Mouse (Mus musculus) forebrain, postnatal 0 days (tissue): ENCODE measurements at regions not wholly inside any gene's neighbourhood (a gene's known extent, or its start where the extent isn't known, plus 50 kb on each side); places are given as distances from the start of the nearest gene placed in this dataset.

Source experiments
- ATAC-seq: fragments of 200-750 bp; cut with Nextera tagmentation; 2 replicates; pipeline ENCODE4 v1.8.0; 2017; ENCODE audit warnings: mild to moderate bottlenecking, moderate library complexity
- DNase-seq: peaks from one replicate; pipeline ENCODE4 v3.0.0-alpha.2; 2015
- H3K27ac ChIP-seq: fragments of 300-500 bp; sonication (generic); 2 replicates; pipeline ENCODE4 v1.5.1; 2014; ENCODE audit warnings: low read depth, mild to moderate bottlenecking, antibody characterized with exemption, low read length, moderate library complexity, mixed read lengths
- H3K27me3 ChIP-seq: fragments of 300-500 bp; sonication (generic); 2 replicates; pipeline ENCODE4 v1.6.1; 2014; ENCODE audit warnings: mild to moderate bottlenecking, low read length, mixed read lengths; ENCODE audit not compliant: insufficient read depth
- H3K36me3 ChIP-seq: fragments of 300-500 bp; sonication (generic); 2 replicates; pipeline ENCODE4 v1.6.1; 2014; ENCODE audit warnings: mild to moderate bottlenecking, moderate library complexity; ENCODE audit not compliant: insufficient read depth
- H3K4me1 ChIP-seq: fragments of 300-500 bp; sonication (generic); 2 replicates; pipeline ENCODE4 v1.6.1; 2014; ENCODE audit warnings: antibody characterized with exemption; ENCODE audit not compliant: insufficient read depth
- H3K4me2 ChIP-seq: fragments of 300-500 bp; sonication (generic); 2 replicates; pipeline ENCODE4 v1.6.1; 2014; ENCODE audit warnings: low read depth, mild to moderate bottlenecking, moderate library complexity
- H3K4me3 ChIP-seq: fragments of 300-500 bp; sonication (generic); 2 replicates; pipeline ENCODE4 v1.5.1; 2014; ENCODE audit warnings: low read depth, low read length, mixed read lengths
- H3K9ac ChIP-seq: fragments of 300-500 bp; sonication (generic); 2 replicates; pipeline ENCODE4 v1.6.1; 2014; ENCODE audit warnings: mild to moderate bottlenecking
- H3K9me3 ChIP-seq: fragments of 300-500 bp; sonication (generic); 2 replicates; pipeline ENCODE4 v1.6.1; 2016; ENCODE audit warnings: low read length
- CTCF ChIP-seq: sonication (generic); IDR thresholded peaks from 2 replicates; pipeline ENCODE4 v1.5.1; 2016; ENCODE audit warnings: antibody characterized with exemption, control low read depth, low read depth
- WGBS: fragments of 180-500 bp; shearing (Covaris S2); extraction: QIAGEN DNeasy Blood & Tissue Kit; methylation state at CpG from one replicate; pipeline ENCODE4 v1.1.7; 2014; 5-methylcytosine and 5-hydroxymethylcytosine counted together

GRCm38 (mm10) chr10:37613936-37614335 lies 475.2 kb upstream of the Marcks start:
- 81% methylated on average over 1 of the region's 1 CpGs for WGBS
- H3K4me2 ChIP-seq = no peak overlapping the region
- no peaks in the 10 kb centered on the region for H3K4me1 ChIP-seq
- no peak for ATAC-seq
- no peak for TF ChIP-seq CTCF
- H3K36me3 ChIP-seq = no peaks in the 10 kb centered on the region
- H3K9me3 ChIP-seq = no peaks in the 10 kb centered on the region
- no peak for DNase-seq
- H3K9ac ChIP-seq = no peak overlapping the region
- H3K4me3 ChIP-seq = no peak overlapping the region
- H3K27ac ChIP-seq = no peak overlapping the region
- no peaks in the 10 kb centered on the region for H3K27me3 ChIP-seq

- H3K4me3 ChIP-seq = no peak overlapping the region
- H3K4me1 ChIP-seq = no peaks in the 10 kb centered on the region
- H3K9ac ChIP-seq = no peak overlapping the region
- no peaks in the 10 kb centered on the region for H3K27me3 ChIP-seq
- TF ChIP-seq CTCF = no peak
- H3K4me2 ChIP-seq = no peak overlapping the region
- ATAC-seq (no peak), DNase-seq (no peak)
- H3K9me3 ChIP-seq = no peaks in the 10 kb centered on the region
- no peak overlapping the region for H3K27ac ChIP-seq
- 29% methylated on average over 1 of the region's 1 CpGs for WGBS
- no peaks in the 10 kb centered on the region for H3K36me3 ChIP-seq
Observed at GRCm38 (mm10) chr10:37603529-37603928, 464.8 kb upstream of the Marcks start.

- DNase-seq (no peak), ATAC-seq (no peak)
- Histone ChIP-seq H3K4me2 (no peak overlapping the region), H3K27me3 (no peaks in the 10 kb centered on the region), H3K9ac (no peak overlapping the region), H3K4me3 (no peak overlapping the region), H3K27ac (no peak overlapping the region), H3K9me3 (no peaks in the 10 kb centered on the region), H3K4me1 (no peaks in the 10 kb centered on the region), H3K36me3 (no peaks in the 10 kb centered on the region)
- 78% methylated on average over 2 of the region's 2 CpGs for WGBS
- TF ChIP-seq CTCF = no peak
Observed at GRCm38 (mm10) chr10:37602936-37603335, 464.2 kb upstream of the Marcks start.

DNA sequence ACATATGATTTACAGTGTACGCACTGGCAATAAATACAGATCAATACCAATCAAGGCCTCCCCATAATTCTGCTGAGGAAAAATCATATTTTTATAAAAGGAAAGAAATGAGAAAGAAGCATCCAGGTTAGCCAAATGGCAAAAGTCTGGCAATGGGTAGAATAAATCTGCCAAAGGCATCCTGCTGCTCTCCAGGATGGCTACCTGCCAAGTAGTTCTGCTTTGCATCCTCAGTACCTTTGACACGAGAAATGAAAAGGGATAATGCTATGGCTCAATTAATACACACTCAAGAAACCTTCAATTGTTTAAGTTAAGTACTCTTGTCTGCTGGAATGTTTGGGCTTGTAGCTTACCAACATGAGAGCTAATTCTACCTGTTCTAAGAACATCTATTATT lies 451.2 kb upstream of the Marcks start:
- H3K4me2 ChIP-seq = no peak overlapping the region
- ATAC-seq = no peak
- 60% methylated on average over 2 of the region's 2 CpGs for whole genome bisulfite sequencing
- H3K4me1 ChIP-seq = no peaks in the 10 kb centered on the region
- no peaks in the 10 kb centered on the region for H3K27me3 ChIP-seq
- no peaks in the 10 kb centered on the region for H3K9me3 ChIP-seq
- no peaks in the 10 kb centered on the region for H3K36me3 ChIP-seq
- no peak overlapping the region for H3K4me3 ChIP-seq
- DNase-seq = no peak
- no peak overlapping the region for H3K27ac ChIP-seq
- no peak for TF ChIP-seq CTCF
- no peak overlapping the region for H3K9ac ChIP-seq

GRCm38 (mm10) chr10:37589009-37589408 lies 450.3 kb upstream of the Marcks start:
- Histone ChIP-seq H3K4me3 (no peak overlapping the region), H3K4me2 (no peak overlapping the region), H3K9me3 (no peaks in the 10 kb centered on the region), H3K27me3 (no peaks in the 10 kb centered on the region), H3K4me1 (no peaks in the 10 kb centered on the region), H3K36me3 (no peaks in the 10 kb centered on the region), H3K27ac (no peak overlapping the region), H3K9ac (no peak overlapping the region)
- no peak for TF ChIP-seq CTCF
- WGBS = 88% methylated on average over 1 of the region's 1 CpGs
- ATAC-seq (no peak), DNase-seq (no peak)

DNA sequence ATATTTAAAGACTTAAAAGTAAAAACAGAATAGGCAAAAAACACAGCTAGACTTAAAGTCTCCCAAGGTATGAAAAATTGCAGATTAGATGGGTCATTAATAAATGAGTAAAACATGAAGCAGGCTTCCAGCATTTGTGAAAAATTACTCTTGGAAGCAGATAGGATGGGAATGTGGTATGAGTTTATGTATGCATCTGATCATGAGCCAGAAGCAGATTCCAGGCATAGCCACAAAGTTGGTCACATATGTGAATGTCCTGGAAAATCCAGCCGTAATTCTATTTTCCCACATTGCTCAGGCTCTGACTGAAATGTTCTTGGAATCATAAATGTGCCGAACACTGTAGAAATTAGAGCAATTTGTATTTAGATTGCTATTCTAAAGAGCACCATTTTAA lies 432.5 kb upstream of the Marcks start:
- Histone ChIP-seq H3K4me1 (no peaks in the 10 kb centered on the region), H3K36me3 (no peaks in the 10 kb centered on the region), H3K9me3 (no peaks in the 10 kb centered on the region), H3K27ac (no peak overlapping the region), H3K4me2 (no peak overlapping the region), H3K4me3 (no peak overlapping the region), H3K27me3 (no peaks in the 10 kb centered on the region), H3K9ac (no peak overlapping the region)
- WGBS = 81% methylated on average over 2 of the region's 2 CpGs
- TF ChIP-seq CTCF = no peak
- DNase-seq (no peak), ATAC-seq (no peak)

DNA sequence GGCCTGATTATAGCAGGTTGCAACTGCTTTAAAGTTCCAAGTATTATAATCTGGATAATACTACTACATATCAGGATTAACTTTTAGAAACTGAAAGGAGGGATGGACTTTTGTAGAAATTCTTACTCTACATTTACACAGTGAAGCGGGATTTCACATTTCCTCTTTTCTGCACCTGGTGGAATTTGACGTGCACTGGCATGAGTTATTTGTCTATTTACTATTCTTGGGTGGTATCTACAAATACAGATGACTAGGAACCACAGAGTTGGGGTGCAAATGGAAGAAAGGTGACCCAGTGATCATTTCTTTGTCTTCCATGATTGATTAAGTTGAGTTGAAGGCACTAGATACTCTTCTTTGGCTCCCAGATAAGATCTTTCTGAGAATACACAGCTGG lies 423.0 kb upstream of the Marcks start:
- H3K9ac ChIP-seq = no peak overlapping the region

GRCm38 (mm10) chr10:37549446-37549845 lies 410.7 kb upstream of the Marcks start:
- H3K9ac ChIP-seq = no peak overlapping the region
- 87% methylated on average over 2 of the region's 2 CpGs for WGBS
- no peak overlapping the region for H3K4me3 ChIP-seq
- no peak overlapping the region for H3K27ac ChIP-seq
- no peaks in the 10 kb centered on the region for H3K4me1 ChIP-seq
- DNase-seq = no peak
- no peak for ATAC-seq
- TF ChIP-seq CTCF = no peak
- no peaks in the 10 kb centered on the region for H3K36me3 ChIP-seq
- no peak overlapping the region for H3K4me2 ChIP-seq
- no peaks in the 10 kb centered on the region for H3K9me3 ChIP-seq
- no peaks in the 10 kb centered on the region for H3K27me3 ChIP-seq

More for the DNA sequence above, 423.0 kb upstream of the Marcks start:
- WGBS = 98% methylated on average over 2 of the region's 2 CpGs
- no peak overlapping the region for H3K4me3 ChIP-seq
- TF ChIP-seq CTCF = no peak
- no peaks in the 10 kb centered on the region for H3K9me3 ChIP-seq
- no peak overlapping the region for H3K27ac ChIP-seq
- DNase-seq (no peak), ATAC-seq (no peak)
- no peaks in the 10 kb centered on the region for H3K36me3 ChIP-seq
- H3K4me1 ChIP-seq = no peaks in the 10 kb centered on the region
- no peaks in the 10 kb centered on the region for H3K27me3 ChIP-seq
- no peak overlapping the region for H3K4me2 ChIP-seq
